In the genomic region with DNA sequence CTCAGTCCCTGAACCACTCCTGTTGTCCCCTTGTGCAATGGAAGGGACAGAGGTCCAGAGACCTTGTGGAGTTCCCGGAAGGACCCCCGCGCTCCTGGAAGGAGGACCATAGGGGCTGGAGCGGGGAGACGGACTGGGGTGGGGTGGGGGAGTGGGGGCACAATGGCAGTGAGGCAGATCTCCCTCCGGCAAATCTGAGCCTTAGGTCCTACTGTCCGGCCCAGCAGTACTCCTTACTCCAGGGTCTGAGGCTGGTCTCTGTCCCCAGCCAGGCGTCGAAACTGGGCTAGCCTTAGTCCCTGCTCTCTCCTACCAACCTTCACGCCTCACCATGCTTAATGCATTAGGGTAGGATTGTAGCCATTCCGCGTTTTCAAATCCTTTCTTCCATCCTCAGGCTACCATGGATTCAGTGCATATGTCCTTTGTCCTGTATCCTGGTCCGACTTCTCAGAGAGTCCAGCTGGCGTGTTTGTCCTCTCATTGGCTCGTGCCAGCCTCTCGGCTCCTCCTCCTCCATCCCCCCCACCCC, we compare ENCODE assay signal across 9 mouse cellular contexts. TPM values are rescaled to one million over a fixed set of nuclear protein-coding genes. Genes with fewer than 3 reads are reported as not detected.
DNase-seq lines count a peak whose midpoint lies in the region; ATAC-seq and TF ChIP-seq lines count a peak whose summit lies in the region.
"Had no signal": no experiment of that assay in that cellular context is flagged by ENCODE, and none has a peak within 500 bp of the region (broad histone marks: within the 10 kb centered on the region; RNA-seq: fewer than 3 reads in every experiment).

No protein-coding gene starts in this region.

- H3K27me3 ChIP-seq in intestine, embryonic 16.5 days (replicated peaks; ENCODE audit: control insufficient read depth, insufficient read depth, low read length), result no peaks in the 10 kb centered on the region
- H3K27me3 ChIP-seq in limb, embryonic 15.5 days, result no peaks in the 10 kb centered on the region
- H3K27me3 ChIP-seq in myocyte (ENCODE audit: control insufficient read depth, insufficient read depth, insufficient read length), result no peaks in the 10 kb centered on the region

- peak overlapping the region; percentile 95 for H3K4me3 ChIP-seq in intestine, embryonic 16.5 days (ENCODE audit: low read length)
- peak overlapping the region; percentile 81 for H3K4me3 ChIP-seq in limb, embryonic 15.5 days
- H3K4me3 ChIP-seq in myocyte, result peak overlapping the region; percentile 80

- H3K79me2 ChIP-seq in myocyte (ENCODE audit: control insufficient read depth, insufficient read depth), result no peaks in the 10 kb centered on the region

- peak; percentile 72 for ATAC-seq in intestine, embryonic 16.5 days
- peak; percentile 58 for ATAC-seq in limb, embryonic 15.5 days (ENCODE audit: insufficient number of reproducible peaks, low FRiP score, low TSS enrichment, low read depth)

- DNase-seq in left cerebral cortex, adult 18-20 months (ENCODE audit: low spot score in 2 of 2), result peak; percentile 38 to 40
- DNase-seq in left cerebral cortex, adult 11 months (ENCODE audit: low spot score), result no peak
- DNase-seq in cerebellum, postnatal 25 days, result peak; percentile 76 to 79
- DNase-seq in gastrocnemius, postnatal 10 days, result peak; percentile 47
- DNase-seq in thymus, adult 18-20 months, result no peak

- H3K4me2 ChIP-seq in intestine, embryonic 16.5 days (ENCODE audit: low read depth, low read length), result peak overlapping the region; percentile 76
- H3K4me2 ChIP-seq in limb, embryonic 15.5 days, result peak overlapping the region; percentile 64
- peak overlapping the region; percentile 55 for H3K4me2 ChIP-seq in myocyte (ENCODE audit: low read depth)

- WGBS in intestine, embryonic 16.5 days, result under 1% methylated on average over 16 of the region's 16 CpGs
- WGBS in limb, embryonic 15.5 days, result 0% methylated on average over 16 of the region's 16 CpGs

- TF ChIP-seq POLR2A in myocyte (IDR thresholded peaks at IDR 0.05; ENCODE audit: insufficient read length, low read depth), result peak; percentile 58

- H3ac ChIP-seq in myocyte (ENCODE audit: control insufficient read depth, insufficient read length), result peak overlapping the region; percentile 59

- peak overlapping the region; percentile 96 for H3K27ac ChIP-seq in intestine, embryonic 16.5 days (ENCODE audit: low read length)
- H3K27ac ChIP-seq in limb, embryonic 15.5 days, result peak overlapping the region; percentile 98

- peak overlapping the region; percentile 91 for H3K9ac ChIP-seq in intestine, embryonic 16.5 days (ENCODE audit: low read depth, low read length)
- H3K9ac ChIP-seq in limb, embryonic 15.5 days, result peak overlapping the region; percentile 92

- H3K4me1 ChIP-seq in intestine, embryonic 16.5 days (ENCODE audit: control insufficient read depth, insufficient read depth, low read length), result peaks cover 8% of the 10 kb centered on the region
- H3K4me1 ChIP-seq in limb, embryonic 15.5 days, result 0 out of 2 replicates have a peak, but pooled peaks cover 7% of the 10 kb centered on the region

- H3K9me3 ChIP-seq in intestine, embryonic 16.5 days (ENCODE audit: control insufficient read depth, low read length), result no peaks in the 10 kb centered on the region
- no peaks in the 10 kb centered on the region for H3K9me3 ChIP-seq in limb, embryonic 15.5 days

- no peaks in the 10 kb centered on the region for H3K36me3 ChIP-seq in intestine, embryonic 16.5 days (ENCODE audit: control insufficient read depth, insufficient read depth, low read length)
- H3K36me3 ChIP-seq in limb, embryonic 15.5 days, result no peaks in the 10 kb centered on the region
- H3K36me3 ChIP-seq in myocyte (ENCODE audit: control insufficient read depth, insufficient read depth), result no peaks in the 10 kb centered on the region

TF ChIP-seq in myocyte, 11 proteins besides CTCF, POLR2A, EP300 and RAD21:
- TF ChIP-seq REST (IDR thresholded peaks at IDR 0.05; ENCODE audit: insufficient read depth, insufficient read length) (no peak), E2F4 (IDR thresholded peaks at IDR 0.05; ENCODE audit: insufficient read depth) (no peak), POLR2AphosphoS2 (IDR thresholded peaks at IDR 0.05; ENCODE audit: insufficient read length, low read depth) (peak; percentile 51)
TF ChIP-seq in myocyte: peak in this region for 1.

RNA-seq across cellular contexts. Expression of a gene that starts 8.5 kb away (rescaled TPM):
- 10 to 100 TPM; 22.7 to 27.6 TPM for total RNA-seq in left cerebral cortex, adult 18-20 months (2021)
- 10 to 100 TPM; 34.6 to 46.9 TPM for total RNA-seq in gastrocnemius, postnatal 10 days (2021)
- 103 and 110 TPM in 2 replicates for polyA plus RNA-seq in intestine, embryonic 16.5 days (2015; fragmentation: Nextera tagmentation; extraction: Ambion mirVana)
- polyA plus RNA-seq in limb, embryonic 15.5 days (2015; fragmentation: Nextera tagmentation; extraction: Ambion mirVana), result 165 and 169 TPM in 2 replicates
- polyA plus RNA-seq in myocyte (2012; fragmentation: generic; extraction: Trizol), result 11.8 TPM
- total RNA-seq: neutrophil, adult 5-6 weeks had no signal

Comparison
In these comparisons a context has a peak if more than half of its experiments do, and no peak if none do; other contexts are left out.
1. DNase-seq: peak in left cerebral cortex, adult 18-20 months (2 of 2), cerebellum, postnatal 25 days (2 of 2) and gastrocnemius, postnatal 10 days (single experiment); none in left cerebral cortex, adult 11 months (single experiment) and thymus, adult 18-20 months (0 of 2).
2. Peak in every context shown above with its lines, with median percentiles within 50 percentile points of each other: H3K4me2 ChIP-seq and H3K4me3 ChIP-seq.